Comparison of ENCODE assay signal across 12 mouse cellular contexts in the genomic region with DNA sequence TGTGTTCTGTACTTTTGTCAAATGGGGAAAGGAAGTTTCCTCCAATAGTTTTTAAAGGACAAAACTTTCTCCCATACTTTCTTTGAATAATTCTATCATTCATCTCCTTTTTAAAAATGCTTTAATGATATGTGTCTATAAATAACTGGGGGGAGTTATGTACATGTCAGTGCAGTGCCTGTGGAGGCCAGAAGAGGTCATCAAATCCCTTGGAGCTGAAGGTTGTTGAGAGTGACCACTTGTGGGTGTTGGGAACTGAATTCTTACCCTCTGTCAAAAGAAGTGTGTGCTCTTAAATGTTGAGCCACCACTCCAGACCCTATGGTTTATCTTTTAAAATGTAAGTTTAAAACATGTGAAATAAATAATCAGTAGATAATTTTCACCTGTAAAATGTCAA. TPM values are rescaled to one million over a fixed set of nuclear protein-coding genes. Genes with fewer than 3 reads are reported as not detected.
DNase-seq lines count a peak whose midpoint lies in the region; ATAC-seq and TF ChIP-seq lines count a peak whose summit lies in the region.
"Had no signal": no experiment of that assay in that cellular context is flagged by ENCODE, and none has a peak within 500 bp of the region (broad histone marks: within the 10 kb centered on the region; RNA-seq: fewer than 3 reads in every experiment).

No protein-coding gene starts in this region.

- no peak overlapping the region for H3K4me3 ChIP-seq in kidney, postnatal 0 days (replicated peaks; ENCODE audit: low read depth, low read length)
- H3K4me3 ChIP-seq in kidney, embryonic 14.5 days (ENCODE audit: low read length): no peak overlapping the region
- H3K4me3 ChIP-seq in thymus, adult 2 months (ENCODE audit: control insufficient read depth, insufficient read depth, low read length): no peak overlapping the region
- H3K4me3 ChIP-seq: embryonic facial prominence, embryonic 13.5 days; limb, embryonic 12.5 days had no signal

- no peak overlapping the region for H3K4me2 ChIP-seq in kidney, postnatal 0 days (ENCODE audit: low read length)
- no peak overlapping the region for H3K4me2 ChIP-seq in kidney, embryonic 14.5 days (replicated peaks; ENCODE audit: low read depth, low read length)
- H3K4me2 ChIP-seq: embryonic facial prominence, embryonic 13.5 days; limb, embryonic 12.5 days; midbrain, embryonic 11.5 days had no signal

- no peak for ATAC-seq in kidney, postnatal 0 days (replicated peaks; ENCODE audit: low FRiP score, low read depth)
- ATAC-seq in kidney, embryonic 14.5 days (ENCODE audit: low FRiP score, low TSS enrichment): no peak
- ATAC-seq: inflammation-experienced regulatory T-cells, adult 6 months had no signal

- DNase-seq in cerebellum, adult 11 months: peak; percentile 39
- DNase-seq in cerebellum, adult 8-10 months: no peak
- peak; percentile 7 for DNase-seq in kidney, postnatal 0 days (ENCODE audit: low spot score)
- peak; percentile 19 for DNase-seq in ES-CJ7 (ENCODE audit: low read depth, low spot score)
- peak; percentile 18 to 31 for DNase-seq in kidney, postnatal 4 days
- no peak for DNase-seq in layer of hippocampus, postnatal 36 days
- DNase-seq in thymus, adult 2 months: no peak

- no peak overlapping the region for H3K9ac ChIP-seq in kidney, postnatal 0 days (ENCODE audit: low read depth, low read length)
- H3K9ac ChIP-seq in kidney, embryonic 14.5 days (ENCODE audit: low read depth, low read length): no peak overlapping the region
- H3K9ac ChIP-seq: embryonic facial prominence, embryonic 13.5 days; limb, embryonic 12.5 days had no signal

- no peak for TF ChIP-seq POLR2A in thymus, adult 2 months (IDR thresholded peaks at IDR 0.05; ENCODE audit: control insufficient read depth, extremely low read depth, insufficient read depth, low read length, poor library complexity)

- H3K4me1 ChIP-seq in kidney, postnatal 0 days (replicated peaks; ENCODE audit: insufficient read depth, low read length): no peaks in the 10 kb centered on the region
- no peaks in the 10 kb centered on the region for H3K4me1 ChIP-seq in kidney, embryonic 14.5 days (ENCODE audit: control insufficient read depth, insufficient read depth, low read length)
- no peaks in the 10 kb centered on the region; the same call in 1 of the 2 replicates for H3K4me1 ChIP-seq in thymus, adult 2 months (replicated peaks; ENCODE audit: control insufficient read depth, insufficient read depth, low read length)
- H3K4me1 ChIP-seq: embryonic facial prominence, embryonic 13.5 days; limb, embryonic 12.5 days had no signal

- no peak overlapping the region for H3K27ac ChIP-seq in kidney, postnatal 0 days
- H3K27ac ChIP-seq in kidney, embryonic 14.5 days (ENCODE audit: low read depth, low read length): no peak overlapping the region
- H3K27ac ChIP-seq in thymus, adult 2 months (ENCODE audit: control insufficient read depth, insufficient read depth, low read length): no peak overlapping the region
- H3K27ac ChIP-seq: embryonic facial prominence, embryonic 13.5 days; limb, embryonic 12.5 days had no signal

- H3K27me3 ChIP-seq in kidney, postnatal 0 days (ENCODE audit: insufficient read depth, low read length): no peaks in the 10 kb centered on the region
- no peaks in the 10 kb centered on the region for H3K27me3 ChIP-seq in kidney, embryonic 14.5 days (ENCODE audit: control insufficient read depth, insufficient read depth, low read length)
- H3K27me3 ChIP-seq in thymus, adult 2 months (ENCODE audit: control insufficient read depth, insufficient read depth, low read length): no peaks in the 10 kb centered on the region
- H3K27me3 ChIP-seq: embryonic facial prominence, embryonic 13.5 days; limb, embryonic 12.5 days had no signal

- H3K9me3 ChIP-seq in kidney, postnatal 0 days (replicated peaks; ENCODE audit: low read length): no peaks in the 10 kb centered on the region
- H3K9me3 ChIP-seq in kidney, embryonic 14.5 days (ENCODE audit: control insufficient read depth, low read length): no peaks in the 10 kb centered on the region
- H3K9me3 ChIP-seq: embryonic facial prominence, embryonic 13.5 days; limb, embryonic 12.5 days had no signal

- H3K36me3 ChIP-seq in kidney, postnatal 0 days (ENCODE audit: insufficient read depth, low read length): no peaks in the 10 kb centered on the region
- no peaks in the 10 kb centered on the region for H3K36me3 ChIP-seq in kidney, embryonic 14.5 days (ENCODE audit: control insufficient read depth, insufficient read depth, low read length)
- no peaks in the 10 kb centered on the region for H3K36me3 ChIP-seq in thymus, adult 2 months (ENCODE audit: control insufficient read depth, insufficient read depth, low read length)
- H3K36me3 ChIP-seq: embryonic facial prominence, embryonic 13.5 days; limb, embryonic 12.5 days had no signal

- peak; percentile 59 for TF ChIP-seq CTCF in kidney, postnatal 0 days (IDR thresholded peaks at IDR 0.05; ENCODE audit: low read depth)
- no peak for TF ChIP-seq CTCF in thymus, adult 2 months (IDR thresholded peaks at IDR 0.05; ENCODE audit: borderline replicate concordance, control insufficient read depth, extremely low read depth, insufficient read depth, low read length, poor library complexity)

RNA-seq across cellular contexts. Expression of gene Syne1, which starts 39.0 kb away (rescaled TPM):
- polyA plus RNA-seq in kidney, postnatal 0 days (2015; fragmentation: Nextera tagmentation; extraction: Ambion mirVana): 5.2 and 5.6 TPM in 2 replicates
- 3.6 and 5.8 TPM in 2 replicates for polyA plus RNA-seq in kidney, embryonic 14.5 days (2014; fragmentation: Nextera tagmentation; extraction: Ambion mirVana)
- total RNA-seq in layer of hippocampus, postnatal 36 days (2021): 100 to 1,000 TPM; 280 to 293 TPM
- polyA plus RNA-seq in thymus, adult 2 months (2012; rRNA removed): 30.0 and 33.5 TPM in 2 replicates

Comparison
In these comparisons a context has a peak if more than half of its experiments do, and no peak if none do; other contexts are left out.
1. DNase-seq: peak in cerebellum, adult 11 months (single experiment), kidney, postnatal 0 days (single experiment), ES-CJ7 (single experiment) and kidney, postnatal 4 days (2 of 2); none in cerebellum, adult 8-10 months (single experiment), layer of hippocampus, postnatal 36 days (0 of 2) and thymus, adult 2 months (single experiment).